Mouse (Mus musculus) right cerebral cortex, adult 2 months (tissue): ENCODE measurements around the gene Kmt2d.

Experiments
- DNase-seq, 2 experiments: peaks; one replicate each; pipeline ENCODE4 v3.0.0; 2021 to 2022; ENCODE audit warnings: low spot score in 2 of 2

Kmt2d gene

GRCm38 (mm10) chr15:98859319-98860043 is 11.5 kb downstream of the Kmt2d start:
- no peak for DNase-seq

- DNase-seq, result no peak
Observed at GRCm38 (mm10) chr15:98854214-98854613, 16.8 kb downstream of the Kmt2d start.

- no peak for DNase-seq
Observed at GRCm38 (mm10) chr15:98853161-98853937, 17.7 kb downstream of the Kmt2d start.

GRCm38 (mm10) chr15:98852733-98853132 is 18.3 kb downstream of the Kmt2d start:
- DNase-seq, result no peak

DNA sequence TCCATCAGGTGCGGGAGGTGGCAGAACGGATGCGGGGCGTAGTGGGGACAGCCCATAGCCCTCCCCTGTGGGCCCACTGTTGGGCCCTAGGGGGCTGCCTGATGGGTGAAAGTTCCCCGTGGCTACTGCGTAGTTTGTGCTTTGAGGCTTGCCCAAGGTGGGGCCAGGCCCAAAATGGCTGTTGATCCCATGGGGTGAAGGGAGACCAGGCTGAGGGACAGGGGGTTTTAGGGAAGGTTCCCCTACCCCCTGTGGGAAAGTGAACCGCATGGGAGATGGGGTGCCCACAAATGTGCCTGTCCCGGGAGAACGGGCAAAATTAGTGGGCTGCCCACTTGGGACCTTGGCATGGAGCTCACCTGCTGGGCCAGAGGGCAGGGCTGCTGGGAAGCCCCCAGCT is 18.9 kb downstream of the Kmt2d start:
- no peak for DNase-seq

GRCm38 (mm10) chr15:98851229-98851818 is 19.7 kb downstream of the Kmt2d start:
- DNase-seq, result no peak

DNA sequence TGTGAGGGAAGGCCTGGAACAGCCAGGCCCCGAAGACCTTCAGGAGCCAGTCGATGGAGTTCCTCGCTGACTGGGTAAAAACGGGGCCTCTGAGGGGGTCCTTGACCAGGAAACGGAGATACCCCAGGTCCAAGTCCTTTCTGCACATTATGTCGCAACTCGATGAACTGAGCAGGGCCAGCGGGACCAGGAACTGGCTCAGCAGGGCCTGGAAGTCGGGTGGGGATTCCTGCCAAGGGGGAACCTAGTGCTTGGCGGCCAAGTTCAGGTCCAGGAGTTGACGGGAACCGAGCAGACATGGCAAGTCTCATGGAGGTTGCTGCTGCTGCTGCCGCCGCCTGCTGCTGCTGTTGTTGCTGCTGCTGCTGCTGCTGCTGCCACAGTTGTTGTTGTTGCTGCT is 20.3 kb downstream of the Kmt2d start:
- DNase-seq, result no peak

DNA sequence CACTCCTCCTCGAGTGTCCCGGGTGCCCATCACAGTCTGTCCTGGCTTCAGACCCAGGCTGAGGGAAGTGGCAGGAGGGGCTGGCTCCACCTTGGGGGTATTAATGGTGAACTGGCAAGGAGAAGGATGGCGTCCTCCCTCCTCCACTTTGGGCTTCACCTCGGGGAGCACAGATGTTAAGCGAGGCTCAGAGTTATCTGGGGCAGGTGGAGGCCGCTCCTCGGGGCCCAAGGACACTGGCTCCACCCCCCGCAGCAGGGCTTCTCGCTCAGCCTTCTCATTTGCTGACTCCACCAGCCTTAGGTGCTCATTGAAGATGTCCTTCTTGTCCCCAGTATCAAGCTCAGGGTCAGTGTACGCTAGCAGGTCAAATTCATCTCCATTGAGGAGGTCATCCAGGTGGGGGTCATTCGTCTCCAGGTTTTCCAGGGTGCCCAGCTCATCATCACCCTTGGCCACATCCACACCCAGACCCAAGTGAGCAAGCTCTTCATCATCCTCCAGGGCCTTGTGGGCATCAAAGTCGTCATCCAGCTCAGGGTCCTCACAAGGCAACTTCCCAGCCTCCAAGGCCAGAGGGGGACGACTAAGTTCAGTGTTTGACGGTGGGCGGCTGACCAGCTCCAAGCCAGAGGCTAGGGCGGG is 20.9 kb downstream of the Kmt2d start:
- DNase-seq, result no peak

DNA sequence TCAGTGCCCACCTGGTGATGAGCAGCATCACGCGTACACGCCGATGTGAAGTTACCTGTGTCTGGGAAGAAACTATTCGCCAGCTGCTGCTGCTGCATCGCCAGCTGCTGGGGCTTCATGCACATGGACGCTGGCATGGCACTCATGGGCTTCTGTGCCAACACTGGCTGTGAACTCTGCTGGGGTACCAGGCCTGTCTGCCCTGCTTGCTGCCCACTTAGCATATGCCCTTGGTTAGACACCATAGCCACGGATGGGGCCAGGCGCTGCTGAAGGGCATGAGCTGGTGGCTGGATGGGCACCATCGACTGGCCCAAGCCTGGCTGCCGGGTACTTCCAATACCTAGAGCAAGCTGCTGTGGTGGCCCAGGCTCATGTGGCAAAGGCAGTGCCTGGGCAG is 21.8 kb downstream of the Kmt2d start:
- DNase-seq, result no peak

DNA sequence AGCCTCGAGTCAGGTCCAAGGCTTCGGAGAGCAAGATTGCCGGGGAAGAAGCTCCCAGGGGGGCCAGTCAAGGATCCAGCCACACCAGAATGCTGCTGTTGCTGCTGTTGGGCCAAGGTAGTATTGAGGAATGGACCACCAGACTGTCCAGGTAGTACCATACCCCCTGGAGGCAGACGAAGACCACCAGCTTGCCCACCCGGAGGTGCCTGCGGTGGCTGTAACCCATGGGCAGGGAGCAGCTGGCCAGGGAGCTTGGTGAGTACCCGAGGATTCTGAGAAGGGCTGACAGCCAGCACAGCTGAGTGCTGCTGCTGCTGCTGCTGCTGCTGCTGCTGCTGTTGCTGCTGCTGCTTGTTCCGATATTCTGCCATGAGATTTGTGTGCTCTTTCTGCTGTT is 24.9 kb downstream of the Kmt2d start:
- no peak for DNase-seq

GRCm38 (mm10) chr15:98845149-98845548 is 25.9 kb downstream of the Kmt2d start:
- DNase-seq, result no peak

- no peak for DNase-seq
Observed at GRCm38 (mm10) chr15:98843595-98844223, 27.3 kb downstream of the Kmt2d start.

- no peak for DNase-seq
Observed at GRCm38 (mm10) chr15:98839671-98840585, 31.1 kb downstream of the Kmt2d start.

- no peak for DNase-seq
Observed at GRCm38 (mm10) chr15:98839161-98839560, 31.8 kb downstream of the Kmt2d start.

DNA sequence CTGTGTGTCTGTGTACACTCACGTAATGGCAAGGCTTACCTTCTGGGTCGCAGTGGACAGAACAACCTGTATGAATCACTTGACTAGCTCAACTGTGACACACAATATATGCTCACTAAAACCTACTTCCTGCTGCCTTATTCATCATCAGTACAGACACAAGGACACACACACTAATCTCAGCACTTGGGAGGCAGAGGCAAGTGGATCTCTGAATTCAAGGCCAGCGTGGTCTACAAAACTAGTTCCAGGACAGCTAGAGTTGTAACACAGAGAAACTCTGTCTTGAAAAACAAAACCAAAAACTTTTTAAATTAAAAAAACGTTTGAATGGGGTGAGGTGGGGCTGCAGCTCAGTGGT is 33.3 kb downstream of the Kmt2d start:
- DNase-seq, result no peak

DNA sequence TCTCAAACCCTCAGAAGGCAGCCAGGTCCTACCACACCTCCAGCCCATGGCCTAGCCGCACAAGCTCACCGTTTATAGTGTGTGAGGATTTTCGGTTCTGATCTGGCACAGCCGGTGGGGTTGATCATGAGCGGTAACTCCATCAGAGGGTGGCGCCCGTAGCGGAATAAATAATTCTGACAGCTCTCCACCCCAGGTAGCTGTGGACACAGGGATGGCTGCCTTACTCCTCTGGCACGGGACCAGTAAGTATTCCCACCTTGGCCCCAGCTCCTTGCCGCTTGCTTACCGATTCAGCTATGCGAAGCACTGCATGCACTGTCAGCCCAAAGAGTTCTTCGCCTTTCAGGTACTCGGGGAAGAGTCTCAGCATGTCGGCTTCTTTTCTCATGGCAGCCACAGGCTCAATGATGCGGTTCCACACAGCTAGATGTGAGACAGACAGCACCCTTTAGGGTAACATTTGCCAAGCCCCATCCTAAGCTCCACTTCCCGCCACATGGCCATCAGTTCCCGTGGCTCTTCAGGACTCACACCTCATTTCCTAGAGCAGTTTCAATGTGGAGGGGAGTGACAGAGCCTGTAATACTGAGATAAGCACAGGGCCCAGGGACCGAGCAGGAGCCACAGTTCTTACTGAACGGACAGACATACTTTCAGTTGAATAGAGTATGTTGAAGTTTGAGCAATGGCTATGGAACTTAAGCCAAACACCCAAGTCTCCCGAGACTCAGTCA is 33.8 kb downstream of the Kmt2d start:
- no peak for DNase-seq

- DNase-seq, result no peak
Observed at GRCm38 (mm10) chr15:98835291-98835690, 35.7 kb downstream of the Kmt2d start.

GRCm38 (mm10) chr15:98834059-98834458 is 36.9 kb downstream of the Kmt2d start:
- no peak for DNase-seq

- no peak for DNase-seq
Observed at GRCm38 (mm10) chr15:98833281-98833680, 37.7 kb downstream of the Kmt2d start.
